Mouse (Mus musculus): ENCODE data around the gene Id2.

GRCm38 (mm10) chr12:25140115-25140514, 43.2 kb upstream of the Id2 start:
- TF ChIP-seq MYOG (IDR thresholded peaks at IDR 0.05; ENCODE audit: control insufficient read depth in 1 of 3, insufficient read depth in 1 of 3, insufficient read length in 2 of 3, low read depth in 2 of 3), result no peak
- TF ChIP-seq MAX (IDR thresholded peaks at IDR 0.05; ENCODE audit: low read depth), result no peak
- TF ChIP-seq POLR2A (IDR thresholded peaks at IDR 0.05; ENCODE audit: insufficient read length, low read depth), result no peak
- no peak for TF ChIP-seq CEBPB (IDR thresholded peaks at IDR 0.05; ENCODE audit: insufficient read depth, poor library complexity, severe bottlenecking)
- no peak for TF ChIP-seq SRF (IDR thresholded peaks at IDR 0.05; ENCODE audit: control insufficient read depth, insufficient read length, low read depth)
